Mouse (Mus musculus) liver, embryonic 15.5 days (tissue): ENCODE results near the gene Pgr. TPM values are rescaled to one million over a fixed set of nuclear protein-coding genes. Genes with fewer than 3 reads are reported as not detected.

ENCODE experiments used
- ATAC-seq: fragments of 200-750 bp; cut with Nextera tagmentation; 2 replicates; pipeline ENCODE4 v1.8.0; 2017; ENCODE audit warnings: moderate number of reproducible peaks, mild to moderate bottlenecking, moderate library complexity; ENCODE audit not compliant: insufficient read depth
- H3K27ac ChIP-seq: fragments of 300-500 bp; sonication (generic); replicated peaks from 2 replicates; pipeline ENCODE4 v1.5.1; 2015; ENCODE audit warnings: mild to moderate bottlenecking, inconsistent platforms
- H3K27me3 ChIP-seq: fragments of 300-500 bp; sonication (generic); 2 replicates; pipeline ENCODE4 v1.6.1; 2015; ENCODE audit warnings: mild to moderate bottlenecking, inconsistent platforms
- H3K36me3 ChIP-seq: fragments of 300-500 bp; sonication (generic); replicated peaks from 2 replicates; pipeline ENCODE4 v1.6.1; 2015; ENCODE audit warnings: moderate library complexity, mild to moderate bottlenecking, inconsistent platforms
- H3K4me1 ChIP-seq: fragments of 300-500 bp; sonication (generic); replicated peaks from 2 replicates; pipeline ENCODE4 v1.6.1; 2015; ENCODE audit warnings: inconsistent platforms
- H3K4me2 ChIP-seq: fragments of 300-500 bp; sonication (generic); 2 replicates; pipeline ENCODE4 v1.6.1; 2015; ENCODE audit warnings: moderate library complexity, mild to moderate bottlenecking, inconsistent platforms
- H3K4me3 ChIP-seq: fragments of 300-500 bp; sonication (generic); replicated peaks from 2 replicates; pipeline ENCODE4 v1.5.1; 2015; ENCODE audit warnings: mild to moderate bottlenecking, inconsistent platforms
- H3K9ac ChIP-seq: fragments of 300-500 bp; sonication (generic); 2 replicates; pipeline ENCODE4 v1.6.1; 2015; ENCODE audit warnings: moderate library complexity, mild to moderate bottlenecking, inconsistent platforms
- H3K9me3 ChIP-seq: fragments of 300-500 bp; sonication (generic); replicated peaks from 2 replicates; pipeline ENCODE4 v1.6.1; 2016; ENCODE audit warnings: inconsistent platforms
- WGBS: fragments of 180-500 bp; shearing (Covaris S2); methylation state at CpG from one replicate; pipeline ENCODE4 v1.1.7; 2015; ENCODE audit warnings: mixed read lengths; ENCODE audit not compliant: insufficient replicate concordance; 5-methylcytosine and 5-hydroxymethylcytosine counted together
- polyA plus RNA-seq: library from polyadenylated mRNA; unstranded; fragments of >200 nt; fragmentation: Nextera tagmentation; extraction: Ambion mirVana; gene quantifications from 2 replicates; pipeline ENCODE4 v1.2.1, GENCODE M21; 2015

Gene Pgr
- not detected in 2 replicates for polyA plus RNA-seq

GRCm38 (mm10) chr9:8899616-8900202, at the start of gene Pgr:
Gene Pgr, plus strand, starts transcription at chr9:8899833.
- peak within 1 kb of the TSS; percentile 49 for H3K4me2 ChIP-seq
- H3K9me3 ChIP-seq = no peaks in the 10 kb centered on the region
- WGBS = 1% methylated on average over 16 of the region's 16 CpGs
- no peaks in the 10 kb centered on the region for H3K36me3 ChIP-seq
- no peaks in the 10 kb centered on the region for H3K4me1 ChIP-seq
- ATAC-seq = no peak
- no peak within 1 kb of the TSS for H3K27ac ChIP-seq
- H3K4me3 ChIP-seq = peak within 1 kb of the TSS; percentile 28
- peaks cover 53% of the 10 kb centered on the region for H3K27me3 ChIP-seq
- no peak within 1 kb of the TSS for H3K9ac ChIP-seq

DNA sequence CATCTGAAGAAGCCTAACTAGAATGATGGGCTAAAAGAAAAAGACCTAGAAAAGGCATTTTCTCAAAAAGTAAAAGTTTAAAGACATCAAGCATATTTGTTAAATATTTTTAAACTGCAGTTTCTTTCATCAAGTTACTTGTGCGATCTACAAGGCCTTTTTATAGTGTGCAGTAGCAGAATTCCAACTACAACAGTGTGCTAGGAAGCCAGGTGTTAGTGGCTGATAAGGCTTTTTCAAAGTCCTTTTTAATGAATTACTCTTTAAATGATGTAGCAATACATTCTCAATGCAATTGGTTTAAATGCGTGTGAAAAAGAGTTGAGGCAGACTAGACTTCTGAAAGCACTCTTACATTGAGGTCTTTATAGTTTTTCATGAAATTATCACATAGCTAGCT, 42.2 kb upstream of the Pgr start:
- Histone ChIP-seq H3K27ac (no peak overlapping the region), H3K9me3 (no peaks in the 10 kb centered on the region), H3K4me2 (no peak overlapping the region), H3K4me1 (no peaks in the 10 kb centered on the region), H3K4me3 (no peak overlapping the region), H3K9ac (no peak overlapping the region), H3K27me3 (no peaks in the 10 kb centered on the region), H3K36me3 (no peaks in the 10 kb centered on the region)
- no peak for ATAC-seq
- WGBS = 66% methylated on average over 2 of the region's 2 CpGs

GRCm38 (mm10) chr9:8868511-8868910, 31.1 kb upstream of the Pgr start:
- ATAC-seq = no peak
- Histone ChIP-seq H3K27ac (no peak overlapping the region), H3K9ac (no peak overlapping the region), H3K4me2 (no peak overlapping the region), H3K4me1 (no peaks in the 10 kb centered on the region), H3K27me3 (no peaks in the 10 kb centered on the region), H3K4me3 (no peak overlapping the region), H3K9me3 (no peaks in the 10 kb centered on the region), H3K36me3 (no peaks in the 10 kb centered on the region)
- whole genome bisulfite sequencing = 64% methylated on average over 2 of the region's 2 CpGs

DNA sequence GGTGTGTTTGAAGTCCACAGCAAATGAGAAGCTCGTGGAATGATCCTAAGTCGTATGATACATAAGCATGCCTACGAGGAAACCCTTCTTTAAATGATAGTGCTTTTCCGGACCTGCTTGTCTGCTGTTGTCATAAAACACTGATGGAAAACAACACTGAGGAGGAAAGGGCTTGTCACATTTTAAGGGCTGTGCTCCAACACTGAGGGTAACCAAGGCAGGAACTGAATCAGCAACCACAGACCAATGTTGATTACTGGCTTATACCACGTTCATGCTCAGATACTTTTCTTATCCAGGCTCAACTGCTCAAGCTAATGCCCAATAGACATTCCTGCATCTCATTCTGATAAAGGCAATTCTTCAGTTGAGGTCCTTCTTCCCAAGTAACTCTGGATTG, 4.4 kb upstream of the Pgr start:
- ATAC-seq = no peak

GRCm38 (mm10) chr9:8900203-8901012, 775 bp downstream of the Pgr start:
- Histone ChIP-seq H3K4me1 (no peaks in the 10 kb centered on the region), H3K9ac (no peak overlapping the region), H3K9me3 (no peaks in the 10 kb centered on the region), H3K36me3 (no peaks in the 10 kb centered on the region), H3K27ac (no peak overlapping the region), H3K4me3 (peak overlapping the region; percentile 28), H3K4me2 (peak overlapping the region; percentile 49), H3K27me3 (peaks cover 53% of the 10 kb centered on the region)
- no peak for ATAC-seq
- under 1% methylated on average over 41 of the region's 41 CpGs for WGBS

More for the DNA sequence above, 4.4 kb upstream of the Pgr start:
- Histone ChIP-seq H3K4me3 (no peak overlapping the region), H3K4me2 (no peak overlapping the region), H3K4me1 (no peaks in the 10 kb centered on the region), H3K9ac (no peak overlapping the region), H3K36me3 (no peaks in the 10 kb centered on the region), H3K27ac (no peak overlapping the region), H3K27me3 (peaks cover 20% of the 10 kb centered on the region), H3K9me3 (no peaks in the 10 kb centered on the region)
- WGBS = 32% methylated on average over 5 of the region's 5 CpGs

DNA sequence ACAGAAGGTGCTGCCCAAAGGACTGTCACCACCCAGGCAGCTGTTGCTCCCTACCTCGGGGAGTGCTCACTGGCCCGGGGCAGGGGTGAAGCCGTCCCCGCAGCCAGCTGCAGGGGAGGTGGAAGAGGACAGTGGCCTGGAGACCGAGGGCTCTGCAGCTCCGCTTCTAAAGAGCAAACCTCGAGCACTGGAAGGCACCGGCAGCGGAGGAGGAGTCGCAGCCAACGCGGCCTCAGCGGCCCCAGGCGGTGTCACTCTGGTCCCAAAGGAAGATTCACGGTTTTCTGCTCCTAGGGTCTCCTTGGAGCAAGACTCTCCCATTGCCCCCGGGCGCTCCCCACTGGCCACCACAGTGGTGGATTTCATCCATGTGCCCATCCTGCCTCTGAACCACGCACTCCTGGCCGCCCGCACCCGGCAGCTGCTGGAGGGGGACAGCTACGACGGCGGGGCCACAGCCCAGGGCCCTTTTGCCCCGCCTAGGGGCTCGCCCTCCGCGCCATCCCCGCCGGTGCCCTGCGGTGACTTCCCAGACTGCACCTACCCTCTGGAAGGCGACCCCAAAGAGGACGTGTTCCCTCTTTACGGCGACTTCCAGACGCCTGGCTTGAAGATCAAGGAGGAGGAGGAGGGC, 1.5 kb downstream of the Pgr start:
- H3K27me3 ChIP-seq = peaks cover 53% of the 10 kb centered on the region

GRCm38 (mm10) chr9:8901647-8902131, 2.1 kb downstream of the Pgr start:
- no peaks in the 10 kb centered on the region for H3K36me3 ChIP-seq
- peaks cover 53% of the 10 kb centered on the region for H3K27me3 ChIP-seq
- H3K4me2 ChIP-seq = peak overlapping the region; percentile 49
- H3K27ac ChIP-seq = no peak overlapping the region
- no peaks in the 10 kb centered on the region for H3K9me3 ChIP-seq
- H3K4me1 ChIP-seq = no peaks in the 10 kb centered on the region
- WGBS = 1% methylated on average over 47 of the region's 49 CpGs
- ATAC-seq = no peak
- no peak overlapping the region for H3K9ac ChIP-seq
- H3K4me3 ChIP-seq = peak overlapping the region; percentile 28

More for the DNA sequence above, 1.5 kb downstream of the Pgr start:
- under 1% methylated on average over 36 of the region's 36 CpGs for WGBS
- Histone ChIP-seq H3K27ac (no peak overlapping the region), H3K4me3 (peak overlapping the region; percentile 28), H3K9me3 (no peaks in the 10 kb centered on the region), H3K4me1 (no peaks in the 10 kb centered on the region), H3K36me3 (no peaks in the 10 kb centered on the region), H3K9ac (no peak overlapping the region), H3K4me2 (peak overlapping the region; percentile 49)
- no peak for ATAC-seq

- no peaks in the 10 kb centered on the region for H3K4me1 ChIP-seq
- H3K4me2 ChIP-seq = no peak overlapping the region
- 29% methylated on average over 3 of the region's 3 CpGs for WGBS
- peaks cover 53% of the 10 kb centered on the region for H3K27me3 ChIP-seq
- H3K27ac ChIP-seq = no peak overlapping the region
- no peaks in the 10 kb centered on the region for H3K36me3 ChIP-seq
- H3K9ac ChIP-seq = no peak overlapping the region
- H3K4me3 ChIP-seq = no peak overlapping the region
- ATAC-seq = no peak
- no peaks in the 10 kb centered on the region for H3K9me3 ChIP-seq
Measured at GRCm38 (mm10) chr9:8902277-8902676, 2.6 kb downstream of the Pgr start.

GRCm38 (mm10) chr9:8927561-8927960, 27.9 kb downstream of the Pgr start:
- Histone ChIP-seq H3K4me2 (no peak overlapping the region), H3K27ac (no peak overlapping the region), H3K9ac (no peak overlapping the region), H3K27me3 (no peaks in the 10 kb centered on the region), H3K36me3 (no peaks in the 10 kb centered on the region), H3K4me1 (no peaks in the 10 kb centered on the region), H3K4me3 (no peak overlapping the region), H3K9me3 (no peaks in the 10 kb centered on the region)
- whole genome bisulfite sequencing = 45% methylated on average over 2 of the region's 2 CpGs
- no peak for ATAC-seq

DNA sequence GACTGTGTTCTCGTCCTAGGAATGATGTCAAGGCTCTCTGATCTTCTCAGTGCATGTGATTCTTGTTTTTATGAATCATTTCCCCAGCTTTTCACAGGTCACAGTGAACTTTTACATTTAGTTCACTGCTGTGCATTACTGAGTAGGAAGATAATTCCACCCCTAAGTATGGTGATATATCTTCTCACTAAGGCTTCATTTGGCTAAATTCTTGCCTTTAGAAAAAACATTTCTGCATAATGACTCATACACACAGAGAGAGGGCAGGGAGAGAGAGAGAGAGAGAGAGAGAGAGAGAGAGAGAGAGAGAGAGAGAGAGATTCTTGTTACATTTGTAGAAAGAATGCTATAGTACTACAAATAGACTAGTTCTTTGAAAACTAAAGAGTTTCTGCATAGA, 38.1 kb downstream of the Pgr start:
- Histone ChIP-seq H3K9me3 (no peaks in the 10 kb centered on the region), H3K4me2 (no peak overlapping the region), H3K4me1 (no peaks in the 10 kb centered on the region), H3K4me3 (no peak overlapping the region), H3K27me3 (no peaks in the 10 kb centered on the region), H3K36me3 (no peaks in the 10 kb centered on the region), H3K27ac (no peak overlapping the region), H3K9ac (no peak overlapping the region)
- WGBS = 2% methylated on average over 1 of the region's 1 CpGs
- ATAC-seq = no peak

GRCm38 (mm10) chr9:8953306-8953705, 53.7 kb downstream of the Pgr start:
- no peak for ATAC-seq
- no peak overlapping the region for H3K9ac ChIP-seq
- no peak overlapping the region for H3K27ac ChIP-seq
- no peak overlapping the region for H3K4me2 ChIP-seq
- no peaks in the 10 kb centered on the region for H3K27me3 ChIP-seq
- no peak overlapping the region for H3K4me3 ChIP-seq
- no peaks in the 10 kb centered on the region for H3K36me3 ChIP-seq
- H3K9me3 ChIP-seq = no peaks in the 10 kb centered on the region
- H3K4me1 ChIP-seq = no peaks in the 10 kb centered on the region
